Mouse (Mus musculus): ENCODE measurements at regions not wholly inside any gene's neighbourhood (a gene's known extent, or its start where the extent isn't known, plus 50 kb on each side); places are given as distances from the start of the nearest gene placed in this dataset.
"Not testable (repeated sequence)": the region's sequence is repeated elsewhere in the genome, so short reads cannot be mapped to it uniquely, and the experiment has no call there.

- CTCF ChIA-PET = no interaction called here
- POLR2A ChIA-PET = interaction anchor here in 1 of 4 experiments (1.5 kb wide), 1 partner anchor 14 kb away, joined by 3 read pairs; no protein-coding TSS in a partner anchor
Observed at GRCm38 (mm10) chr13:99128979-99129378, 55.6 kb upstream of the Zfp366 start.

GRCm38 (mm10) chr13:99128284-99128691 is 56.3 kb upstream of the Zfp366 start:
- POLR2A ChIA-PET = interaction anchor here in 2 of 4 experiments (0.6 to 1.5 kb wide), 3 partner anchors 14 to 230 kb away, joined by 3 to 4 read pairs (median 3); no protein-coding TSS in a partner anchor
- CTCF ChIA-PET = interaction anchor here in 1 of 4 experiments (0.7 kb wide), 1 partner anchor 460 kb away, joined by 3 read pairs; no protein-coding TSS in a partner anchor

GRCm38 (mm10) chr13:99127716-99128115 is 56.9 kb upstream of the Zfp366 start:
- ChIA-PET POLR2A (interaction anchor here in 2 of 4 experiments (0.6 to 1.5 kb wide), 3 partner anchors 15 to 229 kb away, joined by 3 to 4 read pairs (median 3); no protein-coding TSS in a partner anchor), CTCF (interaction anchor here in 1 of 4 experiments (0.7 kb wide), 1 partner anchor 460 kb away, joined by 3 read pairs; no protein-coding TSS in a partner anchor)

GRCm38 (mm10) chr13:99126971-99127370 is 57.7 kb upstream of the Zfp366 start:
- POLR2A ChIA-PET = interaction anchor here in 1 of 4 experiments (1.4 kb wide), 1 partner anchor 309 kb away, joined by 3 read pairs; no protein-coding TSS in a partner anchor
- CTCF ChIA-PET = not testable (repeated sequence)

- ChIA-PET CTCF (no interaction called here), POLR2A (interaction anchor here in 1 of 4 experiments (1.4 to 2.2 kb wide), 3 partner anchors 14 to 309 kb away, joined by 3 to 10 read pairs (median 3); no protein-coding TSS in a partner anchor)
Observed at GRCm38 (mm10) chr13:99126538-99126937, 58.1 kb upstream of the Zfp366 start.

- ChIA-PET CTCF (no interaction called here), POLR2A (interaction anchor here in 2 of 4 experiments (1.4 to 2.9 kb wide), 5 partner anchors 13 to 308 kb away, joined by 3 to 12 read pairs (median 6); no protein-coding TSS in a partner anchor)
Observed at GRCm38 (mm10) chr13:99125946-99126345, 58.7 kb upstream of the Zfp366 start.

GRCm38 (mm10) chr13:99124894-99125570 is 59.6 kb upstream of the Zfp366 start:
- CTCF ChIA-PET = no interaction called here
- POLR2A ChIA-PET = interaction anchor here in 2 of 4 experiments (1.0 to 2.9 kb wide), 8 partner anchors 12 to 88 kb away, joined by 3 to 12 read pairs (median 4); no protein-coding TSS in a partner anchor

GRCm38 (mm10) chr13:99124141-99124540 is 60.5 kb upstream of the Zfp366 start:
- ChIA-PET CTCF (no interaction called here), POLR2A (interaction anchor here in 2 of 4 experiments (0.7 to 2.9 kb wide), 5 partner anchors 12 to 377 kb away, joined by 3 to 12 read pairs (median 3); no protein-coding TSS in a partner anchor)

GRCm38 (mm10) chr13:99123476-99124140 is 61.0 kb upstream of the Zfp366 start:
- POLR2A ChIA-PET = interaction anchor here in 3 of 4 experiments (0.6 to 2.9 kb wide), 6 partner anchors 32 to 378 kb away, joined by 3 to 12 read pairs (median 3); no protein-coding TSS in a partner anchor
- CTCF ChIA-PET = interaction anchor here in 1 of 4 experiments (0.5 kb wide), 1 partner anchor 196 kb away, joined by 8 read pairs; no protein-coding TSS in a partner anchor

GRCm38 (mm10) chr13:99122539-99122938 is 62.1 kb upstream of the Zfp366 start:
- ChIA-PET POLR2A (interaction anchor here in 2 of 4 experiments (1.0 to 2.2 kb wide), 4 partner anchors 10 to 32 kb away, joined by 3 to 10 read pairs (median 6); no protein-coding TSS in a partner anchor), CTCF (interaction anchor here in 1 of 4 experiments (0.6 kb wide), 1 partner anchor 516 kb away, joined by 5 read pairs; no protein-coding TSS in a partner anchor)

- ChIA-PET POLR2A (interaction anchor here in 2 of 4 experiments (0.6 to 2.2 kb wide), 3 partner anchors 9 to 197 kb away, joined by 4 to 7 read pairs (median 5); no protein-coding TSS in a partner anchor), CTCF (no interaction called here)
Observed at GRCm38 (mm10) chr13:99121096-99121495, 63.5 kb upstream of the Zfp366 start.

GRCm38 (mm10) chr13:99119941-99120340 is 64.7 kb upstream of the Zfp366 start:
- CTCF ChIA-PET = no interaction called here
- POLR2A ChIA-PET = interaction anchor here in 2 of 4 experiments (0.7 to 2.5 kb wide), 8 partner anchors 8 to 230 kb away, joined by 3 to 7 read pairs (median 4); no protein-coding TSS in a partner anchor

- ChIA-PET POLR2A (interaction anchor here in 3 of 4 experiments (0.6 to 2.5 kb wide), 10 partner anchors 17 to 728 kb away, joined by 3 to 7 read pairs (median 4); no protein-coding TSS in a partner anchor), CTCF (no interaction called here)
Observed at GRCm38 (mm10) chr13:99118901-99119300, 65.7 kb upstream of the Zfp366 start.

- ChIA-PET CTCF (no interaction called here), POLR2A (interaction anchor here in 2 of 4 experiments (0.9 to 5.5 kb wide), 7 partner anchors 15 to 214 kb away, joined by 3 to 40 read pairs (median 6); no protein-coding TSS in a partner anchor)
Observed at GRCm38 (mm10) chr13:99115541-99115940, 69.1 kb upstream of the Zfp366 start.

GRCm38 (mm10) chr13:99114565-99114964 is 70.1 kb upstream of the Zfp366 start:
- POLR2A ChIA-PET = interaction anchor here in 2 of 4 experiments (1.2 to 5.5 kb wide), 5 partner anchors 14 to 24 kb away, joined by 3 to 40 read pairs (median 6); no protein-coding TSS in a partner anchor
- CTCF ChIA-PET = no interaction called here

GRCm38 (mm10) chr13:99111736-99112386 is 72.8 kb upstream of the Zfp366 start:
- ChIA-PET CTCF (interaction anchor here in 1 of 4 experiments (0.7 kb wide), 1 partner anchor 10 kb away, joined by 9 read pairs; no protein-coding TSS in a partner anchor), POLR2A (interaction anchor here (0.5 to 5.5 kb wide), 29 partner anchors 8 to 290 kb away, joined by 3 to 40 read pairs (median 4); no protein-coding TSS in a partner anchor)

GRCm38 (mm10) chr13:99107983-99108382 is 76.6 kb upstream of the Zfp366 start:
- ChIA-PET CTCF (no interaction called here), POLR2A (interaction anchor here in 2 of 4 experiments (0.6 to 1.0 kb wide), 4 partner anchors 8 to 97 kb away, joined by 3 to 4 read pairs (median 3); no protein-coding TSS in a partner anchor)

GRCm38 (mm10) chr13:99102089-99102681 is 82.4 kb upstream of the Zfp366 start:
- CTCF ChIA-PET = interaction anchor here in 2 of 4 experiments (0.6 kb wide), 2 partner anchors 111 to 1280 kb away, joined by 4 to 9 read pairs; no protein-coding TSS in a partner anchor
- POLR2A ChIA-PET = interaction anchor here in 3 of 4 experiments (0.6 to 5.4 kb wide), 15 partner anchors 10 to 212 kb away, joined by 3 to 89 read pairs (median 6); no protein-coding TSS in a partner anchor

Measured in embryonic stem cell, embryonic (primary cell).